Mouse (Mus musculus): ENCODE data around the gene Meis1. TPM values are rescaled to one million over a fixed set of nuclear protein-coding genes. Genes with fewer than 3 reads are reported as not detected.

The Meis1 gene
- polyA plus RNA-seq, 1 experiment from 2014 or later: 113 TPM

DNA sequence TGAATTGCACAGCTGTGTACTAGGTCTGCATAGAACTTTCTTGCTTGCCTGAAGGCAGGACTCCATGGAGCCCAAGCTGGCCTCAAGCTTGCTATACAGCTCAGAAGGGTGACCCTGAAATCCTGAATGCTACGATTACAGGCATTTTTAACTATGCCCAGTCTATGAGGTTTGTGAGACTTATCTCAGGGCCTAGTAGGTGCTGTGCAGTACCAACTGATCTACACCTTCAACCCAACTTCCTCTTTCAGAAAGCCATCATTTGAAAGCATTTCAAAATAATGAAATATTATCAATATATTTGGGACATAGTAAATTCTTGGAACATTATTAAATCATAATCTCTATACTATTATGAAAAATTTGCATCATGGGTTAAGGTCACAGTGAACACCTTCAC is 130.1 kb downstream of the Meis1 start:
- no peak overlapping the region for H3K4me3 ChIP-seq
- no peaks in the 10 kb centered on the region for H3K9me3 ChIP-seq
- no peaks in the 10 kb centered on the region for H3K27me3 ChIP-seq
- no peak overlapping the region for H3K9ac ChIP-seq
- H3K27ac ChIP-seq: no peak overlapping the region
- no peaks in the 10 kb centered on the region for H3K36me3 ChIP-seq
- ATAC-seq (ENCODE audit: insufficient number of reproducible peaks, insufficient read depth, low FRiP score, low TSS enrichment): no peak
- H3K4me1 ChIP-seq: peaks cover 3% of the 10 kb centered on the region; the same call in 1 of the 2 replicates
- 81% methylated on average over 1 of the region's 1 CpGs for WGBS
- H3K4me2 ChIP-seq (replicated peaks): no peak overlapping the region

DNA sequence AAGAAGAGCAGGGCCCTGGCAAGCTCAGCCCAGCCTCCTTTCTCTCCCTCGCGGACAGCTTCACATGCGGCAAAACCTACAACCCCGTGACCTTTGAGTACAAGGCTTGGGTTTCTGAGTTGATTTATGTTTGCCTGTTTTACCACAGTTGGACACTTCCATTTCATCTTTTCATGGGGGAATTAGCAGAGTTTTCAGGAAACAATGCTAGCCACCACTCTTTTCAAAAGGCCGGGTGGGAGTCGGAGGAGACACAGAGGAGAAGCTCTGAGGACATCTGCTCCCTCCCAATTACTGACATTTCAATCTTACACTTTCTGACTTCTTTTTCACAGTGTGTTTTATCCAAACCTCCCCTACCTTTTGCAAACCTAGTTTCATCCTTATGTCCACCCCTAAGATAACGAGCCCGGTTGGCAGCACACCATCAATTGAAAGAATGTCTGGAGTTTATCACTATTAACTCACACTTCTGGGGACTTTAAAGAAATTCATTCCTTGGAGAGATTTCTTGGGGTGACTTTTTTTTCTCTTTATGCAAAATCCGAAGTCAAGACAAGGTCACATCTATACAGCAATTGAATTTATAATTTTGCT is 133.0 kb downstream of the Meis1 start:
- no peak overlapping the region for H3K9ac ChIP-seq
- H3K9me3 ChIP-seq: no peaks in the 10 kb centered on the region
- H3K4me2 ChIP-seq (replicated peaks): no peak overlapping the region
- WGBS: 13% methylated on average over 9 of the region's 9 CpGs
- H3K4me1 ChIP-seq: peaks cover 10% of the 10 kb centered on the region; the same call in 1 of the 2 replicates
- no peak for ATAC-seq (ENCODE audit: insufficient number of reproducible peaks, insufficient read depth, low FRiP score, low TSS enrichment)
- H3K27ac ChIP-seq: no peak overlapping the region
- H3K4me3 ChIP-seq: no peak overlapping the region
- no peaks in the 10 kb centered on the region for H3K27me3 ChIP-seq
- no peaks in the 10 kb centered on the region for H3K36me3 ChIP-seq

DNA sequence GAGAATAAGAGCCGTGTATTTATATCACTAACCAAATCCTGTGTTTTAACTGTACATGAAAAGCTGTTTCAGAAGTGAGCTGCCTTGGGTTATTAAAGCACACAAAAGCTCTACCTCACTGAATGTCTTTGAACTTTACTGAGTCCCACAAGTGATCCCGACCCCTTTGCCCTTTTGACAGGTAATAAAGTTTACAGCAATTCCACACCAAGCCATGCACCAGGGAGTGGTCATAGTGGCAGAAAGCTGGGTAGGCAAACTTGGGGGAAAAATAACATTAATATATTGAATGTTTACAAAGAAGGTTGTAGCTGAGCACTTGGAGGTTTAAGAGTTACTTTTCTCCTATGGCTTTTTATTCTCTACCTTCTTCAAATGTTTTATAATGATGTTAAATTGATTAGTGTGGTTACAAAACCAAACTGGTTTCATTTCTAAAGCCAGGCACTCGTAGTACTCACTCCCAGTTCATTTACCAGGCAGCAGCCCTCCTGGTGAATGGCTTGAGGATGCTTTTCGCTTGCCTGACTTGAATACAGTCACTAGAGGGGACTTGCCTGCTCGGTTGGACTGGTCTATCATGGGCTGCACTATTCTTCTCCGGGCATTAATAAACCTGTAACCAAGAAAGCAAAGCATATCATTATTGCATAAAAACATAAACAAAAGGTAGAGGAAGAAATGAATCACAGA is 133.6 kb downstream of the Meis1 start:
- no peak overlapping the region for H3K9ac ChIP-seq
- WGBS: 36% methylated on average over 6 of the region's 6 CpGs
- H3K27ac ChIP-seq: no peak overlapping the region
- H3K9me3 ChIP-seq: no peaks in the 10 kb centered on the region
- H3K36me3 ChIP-seq: no peaks in the 10 kb centered on the region
- peaks cover 10% of the 10 kb centered on the region; the same call in 1 of the 2 replicates for H3K4me1 ChIP-seq
- no peak for ATAC-seq (ENCODE audit: insufficient number of reproducible peaks, insufficient read depth, low FRiP score, low TSS enrichment)
- H3K4me2 ChIP-seq (replicated peaks): no peak overlapping the region
- no peaks in the 10 kb centered on the region for H3K27me3 ChIP-seq
- H3K4me3 ChIP-seq: no peak overlapping the region

DNA sequence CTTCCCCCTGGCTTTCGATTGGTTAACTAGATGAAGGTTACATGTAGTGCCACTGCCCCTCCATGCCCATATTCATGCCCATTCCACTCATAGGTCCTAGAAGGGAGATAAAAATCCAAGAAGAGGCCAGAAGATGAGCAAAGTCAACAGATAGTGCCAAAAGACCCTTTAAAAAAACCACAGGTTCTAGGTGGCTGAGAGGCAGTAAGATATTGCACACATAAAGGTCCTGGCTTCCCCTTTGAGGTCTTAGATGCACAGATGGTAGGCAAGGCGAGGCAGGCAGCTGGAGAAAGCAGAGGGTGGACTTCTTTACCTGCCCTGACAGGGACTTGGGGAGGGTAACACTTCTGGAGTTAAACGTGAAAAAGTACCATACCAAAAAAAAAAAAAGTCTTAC is 134.8 kb downstream of the Meis1 start:
- 70% methylated on average over 3 of the region's 3 CpGs for WGBS
- H3K36me3 ChIP-seq: no peaks in the 10 kb centered on the region
- H3K9me3 ChIP-seq: no peaks in the 10 kb centered on the region
- H3K9ac ChIP-seq: no peak overlapping the region
- H3K4me3 ChIP-seq: no peak overlapping the region
- no peaks in the 10 kb centered on the region for H3K27me3 ChIP-seq
- ATAC-seq (ENCODE audit: insufficient number of reproducible peaks, insufficient read depth, low FRiP score, low TSS enrichment): no peak
- H3K4me2 ChIP-seq (replicated peaks): no peak overlapping the region
- peaks cover 10% of the 10 kb centered on the region; the same call in 1 of the 2 replicates for H3K4me1 ChIP-seq
- no peak overlapping the region; the same call in 1 of the 2 replicates for H3K27ac ChIP-seq

DNA sequence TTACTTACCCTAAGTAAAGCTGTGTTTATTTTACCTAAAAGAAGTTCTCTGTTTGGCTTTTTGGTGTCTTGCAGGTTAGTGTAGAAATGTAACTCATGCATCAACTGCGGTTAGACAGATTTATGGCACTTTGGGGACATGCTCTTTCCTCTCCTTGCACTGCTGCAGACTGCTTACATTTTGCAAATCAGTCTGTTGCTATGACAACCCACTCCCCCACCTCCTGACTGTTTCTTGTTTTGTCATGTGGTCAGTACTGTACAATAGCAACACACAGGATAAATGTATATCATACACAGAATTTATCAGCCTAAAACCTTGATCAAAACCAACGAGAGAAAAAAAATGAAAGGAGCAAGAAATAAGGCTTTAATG is 135.3 kb downstream of the Meis1 start:
- Histone ChIP-seq H3K4me1 (peaks cover 10% of the 10 kb centered on the region; the same call in 1 of the 2 replicates), H3K4me2 (replicated peaks) (no peak overlapping the region), H3K9ac (no peak overlapping the region), H3K4me3 (no peak overlapping the region), H3K27ac (no peak overlapping the region; the same call in 1 of the 2 replicates), H3K27me3 (no peaks in the 10 kb centered on the region), H3K36me3 (no peaks in the 10 kb centered on the region), H3K9me3 (no peaks in the 10 kb centered on the region)
- peak; percentile 74; the same call in 1 of the 2 replicates for ATAC-seq (ENCODE audit: insufficient number of reproducible peaks, insufficient read depth, low FRiP score, low TSS enrichment)
- 43% methylated on average over 2 of the region's 2 CpGs for WGBS

DNA sequence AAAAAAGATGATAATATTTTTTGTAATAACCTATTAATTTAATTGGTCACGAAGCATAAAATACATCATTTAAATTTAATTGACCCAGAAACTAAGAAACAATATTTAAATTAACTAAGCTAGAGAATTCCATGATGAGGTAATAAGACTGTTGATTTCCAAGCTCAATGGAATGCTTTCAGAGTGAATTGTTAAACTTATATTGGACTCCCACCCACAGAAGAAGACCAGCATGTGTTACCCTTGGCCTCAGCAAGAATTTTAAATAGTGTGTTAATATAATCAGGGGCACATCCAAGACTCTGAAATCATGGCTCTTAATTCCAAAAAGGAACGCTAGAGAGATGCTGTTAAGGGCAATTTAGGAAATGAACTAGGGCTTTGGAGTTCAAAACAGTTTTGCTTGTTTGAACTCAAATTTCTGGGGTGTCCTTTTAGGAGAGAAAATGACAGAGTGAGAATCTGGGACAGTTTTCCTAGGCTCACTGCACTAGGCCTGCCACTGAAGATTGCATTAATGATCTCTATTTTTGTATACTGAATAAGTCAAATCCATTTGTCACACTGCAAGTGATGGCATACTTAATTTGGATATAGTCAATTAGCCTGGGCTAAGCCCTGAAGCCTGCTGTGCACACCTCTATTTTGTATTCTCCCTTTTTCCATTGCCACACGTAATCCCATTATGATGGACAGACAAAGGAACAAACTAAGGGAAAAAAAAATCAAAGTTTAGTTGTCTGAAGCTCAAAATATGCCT is 135.9 kb downstream of the Meis1 start:
- H3K36me3 ChIP-seq: no peaks in the 10 kb centered on the region
- WGBS: 56% methylated on average over 3 of the region's 3 CpGs
- H3K4me2 ChIP-seq (replicated peaks): no peak overlapping the region
- no peaks in the 10 kb centered on the region for H3K27me3 ChIP-seq
- ATAC-seq (ENCODE audit: insufficient number of reproducible peaks, insufficient read depth, low FRiP score, low TSS enrichment): no peak
- H3K4me3 ChIP-seq: no peak overlapping the region
- no peak overlapping the region for H3K27ac ChIP-seq
- no peak overlapping the region for H3K9ac ChIP-seq
- no peaks in the 10 kb centered on the region for H3K9me3 ChIP-seq
- H3K4me1 ChIP-seq: peaks cover 10% of the 10 kb centered on the region; the same call in 1 of the 2 replicates

DNA sequence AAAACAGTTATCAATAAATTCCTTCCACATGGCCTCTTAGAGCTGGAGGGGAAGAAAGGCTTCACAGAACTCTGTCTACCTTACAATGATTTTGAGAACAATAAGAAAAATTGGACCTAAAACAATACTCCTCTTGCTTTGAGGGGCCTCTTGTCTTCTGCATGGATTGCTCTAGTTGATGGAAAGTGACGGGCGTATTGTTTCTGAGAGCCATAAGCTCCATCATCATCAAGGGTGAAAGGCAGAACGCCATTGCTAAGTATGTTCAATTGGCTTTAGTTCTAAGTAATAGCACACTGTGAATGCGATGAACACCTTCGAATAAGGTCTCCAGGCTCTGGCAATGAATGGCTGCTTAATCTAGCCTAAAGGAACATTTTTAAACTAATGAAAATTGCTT is 136.5 kb downstream of the Meis1 start:
- Histone ChIP-seq H3K9me3 (no peaks in the 10 kb centered on the region), H3K4me1 (peaks cover 10% of the 10 kb centered on the region; the same call in 1 of the 2 replicates), H3K27me3 (no peaks in the 10 kb centered on the region), H3K27ac (no peak overlapping the region), H3K4me2 (replicated peaks) (no peak overlapping the region), H3K9ac (no peak overlapping the region), H3K4me3 (no peak overlapping the region), H3K36me3 (no peaks in the 10 kb centered on the region)
- ATAC-seq (ENCODE audit: insufficient number of reproducible peaks, insufficient read depth, low FRiP score, low TSS enrichment): no peak
- WGBS: 86% methylated on average over 5 of the region's 5 CpGs

DNA sequence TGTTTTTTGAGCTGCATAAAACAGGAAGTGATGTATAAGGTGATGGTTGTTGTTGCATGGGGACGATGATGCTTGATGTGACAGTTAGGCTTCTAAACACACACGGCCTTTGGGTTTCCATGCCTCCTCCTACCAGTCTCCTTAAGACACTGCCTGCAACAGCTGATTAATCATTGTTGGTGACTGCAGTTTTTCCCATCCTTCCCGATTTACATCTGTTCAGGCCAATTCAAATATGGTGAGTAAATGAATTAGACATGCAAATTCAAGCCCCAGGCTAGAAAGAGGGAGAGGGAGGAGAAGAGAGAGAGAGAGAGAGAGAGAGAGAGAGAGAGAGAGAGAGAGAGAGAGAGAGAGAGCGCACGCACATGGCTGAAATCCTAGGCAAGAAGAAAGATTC is 138.0 kb downstream of the Meis1 start:
- H3K4me3 ChIP-seq: no peak overlapping the region
- H3K36me3 ChIP-seq: no peaks in the 10 kb centered on the region
- H3K27me3 ChIP-seq: peaks cover 7% of the 10 kb centered on the region
- no peak overlapping the region for H3K4me2 ChIP-seq (replicated peaks)
- ATAC-seq (ENCODE audit: insufficient number of reproducible peaks, insufficient read depth, low FRiP score, low TSS enrichment): no peak
- no peak overlapping the region for H3K9ac ChIP-seq
- peaks cover 18% of the 10 kb centered on the region for H3K4me1 ChIP-seq
- 53% methylated on average over 5 of the region's 5 CpGs for WGBS
- H3K27ac ChIP-seq: no peak overlapping the region
- H3K9me3 ChIP-seq: no peaks in the 10 kb centered on the region

DNA sequence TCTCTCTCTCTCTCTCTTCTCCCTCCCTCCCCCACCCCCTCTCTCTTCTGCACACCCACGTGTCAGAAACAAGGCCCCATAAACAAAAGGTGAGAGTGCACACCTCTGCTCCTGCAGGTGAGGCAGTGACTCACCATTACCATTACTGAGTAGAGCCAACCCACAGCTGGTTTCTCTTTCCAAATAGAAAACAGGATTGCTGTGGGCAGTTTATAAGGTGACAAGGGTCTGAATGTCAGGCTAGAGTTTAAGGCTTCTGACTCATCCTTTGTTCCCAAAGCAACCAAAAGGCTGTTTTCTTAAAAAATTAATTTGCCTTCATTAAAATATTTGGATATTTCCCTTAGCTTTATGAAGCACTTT is 139.3 kb downstream of the Meis1 start:
- H3K36me3 ChIP-seq: no peaks in the 10 kb centered on the region
- H3K9ac ChIP-seq: no peak overlapping the region
- 0% methylated on average over 1 of the region's 1 CpGs for WGBS
- H3K4me3 ChIP-seq: no peak overlapping the region
- peaks cover 7% of the 10 kb centered on the region for H3K27me3 ChIP-seq
- no peaks in the 10 kb centered on the region for H3K9me3 ChIP-seq
- H3K27ac ChIP-seq: no peak overlapping the region
- peaks cover 25% of the 10 kb centered on the region for H3K4me1 ChIP-seq
- no peak for ATAC-seq (ENCODE audit: insufficient number of reproducible peaks, insufficient read depth, low FRiP score, low TSS enrichment)
- H3K4me2 ChIP-seq (replicated peaks): peak overlapping the region; percentile 76

DNA sequence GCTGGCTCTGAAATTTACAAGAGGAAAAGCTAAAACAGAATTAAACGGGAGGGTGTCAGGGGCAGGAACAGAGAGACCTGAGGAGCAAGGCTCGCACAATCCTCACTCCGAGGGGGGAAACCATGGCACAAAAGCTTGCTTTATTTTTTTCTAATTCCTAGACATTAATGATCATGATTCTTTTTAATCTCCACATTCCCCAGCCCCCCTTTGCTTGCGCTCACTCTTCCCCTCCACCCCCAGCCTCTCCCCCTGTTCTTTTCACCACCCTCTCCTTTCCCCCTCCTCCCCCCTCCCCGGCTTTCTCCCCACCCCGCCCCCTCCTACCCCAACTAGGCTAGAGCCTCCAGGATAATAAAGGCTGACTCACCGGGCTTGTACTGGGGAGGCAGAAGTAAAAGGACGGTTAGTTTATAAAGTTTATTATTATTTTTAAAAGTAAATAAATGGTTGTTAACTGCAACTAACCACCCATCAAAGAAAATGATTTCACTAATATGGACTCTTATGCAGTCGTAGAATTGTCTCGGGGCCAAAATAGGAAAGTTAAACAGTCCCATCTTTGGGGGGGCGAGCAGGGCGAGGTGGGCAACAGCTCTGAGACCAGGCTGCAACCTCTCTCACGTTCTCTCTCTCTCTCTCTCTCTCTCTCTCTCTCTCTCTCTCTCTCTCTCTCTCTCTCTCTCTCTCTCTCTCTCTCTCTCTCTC is 139.9 kb downstream of the Meis1 start:
- Histone ChIP-seq H3K4me3 (peak overlapping the region; percentile 39), H3K9me3 (no peaks in the 10 kb centered on the region), H3K27me3 (peaks cover 7% of the 10 kb centered on the region), H3K4me2 (replicated peaks) (peak overlapping the region; percentile 76), H3K9ac (peak overlapping the region; percentile 10; the same call in 1 of the 2 replicates), H3K4me1 (peaks cover 24% of the 10 kb centered on the region), H3K36me3 (no peaks in the 10 kb centered on the region), H3K27ac (peak overlapping the region; percentile 87)
- ATAC-seq (ENCODE audit: insufficient number of reproducible peaks, insufficient read depth, low FRiP score, low TSS enrichment): no peak
- 4% methylated on average over 13 of the region's 13 CpGs for WGBS

DNA sequence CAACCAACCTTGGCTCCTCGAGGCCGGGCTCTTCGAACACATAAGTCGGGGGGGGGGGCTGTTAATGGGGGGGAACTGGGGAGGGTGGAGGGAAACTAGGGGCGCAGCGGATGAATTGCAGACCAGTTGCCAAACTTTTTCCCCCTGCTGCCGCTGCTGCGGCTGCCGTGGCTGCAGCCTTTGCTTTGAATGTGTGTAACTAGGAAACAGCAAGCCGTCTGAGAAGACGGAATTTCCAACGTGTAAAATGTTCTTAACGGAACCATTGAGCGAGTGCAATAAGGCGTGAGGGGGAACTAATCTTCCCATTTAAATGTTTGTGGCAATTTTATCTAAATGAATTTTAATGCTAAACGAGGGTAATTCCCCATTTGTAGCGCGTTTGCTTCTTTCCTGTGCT is 140.8 kb downstream of the Meis1 start:
- ATAC-seq (ENCODE audit: insufficient number of reproducible peaks, insufficient read depth, low FRiP score, low TSS enrichment): peak; percentile 11; the same call in 1 of the 2 replicates
- Histone ChIP-seq H3K9ac (peak overlapping the region; percentile 52), H3K9me3 (no peaks in the 10 kb centered on the region), H3K4me1 (peaks cover 16% of the 10 kb centered on the region; the same call in 1 of the 2 replicates), H3K4me3 (peak overlapping the region; percentile 39), H3K27me3 (peaks cover 7% of the 10 kb centered on the region), H3K27ac (peak overlapping the region; percentile 87), H3K4me2 (replicated peaks) (peak overlapping the region; percentile 76), H3K36me3 (no peaks in the 10 kb centered on the region)
- under 1% methylated on average over 18 of the region's 18 CpGs for WGBS

Measured in embryonic facial prominence, embryonic 12.5 days (tissue).